Mouse (Mus musculus) heart, embryonic 11.5 days (tissue): ENCODE results near the gene Asprv1. TPM values are rescaled to one million over a fixed set of nuclear protein-coding genes. Genes with fewer than 3 reads are reported as not detected.

ENCODE experiments used
- ATAC-seq: fragments of 200-750 bp; cut with Nextera tagmentation; replicated peaks from 2 replicates; pipeline ENCODE4 v1.8.0; 2017; ENCODE audit warnings: moderate library complexity; ENCODE audit not compliant: insufficient number of reproducible peaks, low FRiP score, low TSS enrichment
- H3K27ac ChIP-seq: fragments of 300-500 bp; sonication (generic); 2 replicates; pipeline ENCODE4 v1.5.1; 2014; ENCODE audit warnings: mild to moderate bottlenecking, low read depth, low read length
- H3K27me3 ChIP-seq: fragments of 300-500 bp; sonication (generic); 2 replicates; pipeline ENCODE4 v1.6.1; 2014; ENCODE audit warnings: mild to moderate bottlenecking, low read length, mixed read lengths; ENCODE audit not compliant: control insufficient read depth, insufficient read depth
- H3K36me3 ChIP-seq: fragments of 300-500 bp; sonication (generic); 2 replicates; pipeline ENCODE4 v1.6.1; 2014; ENCODE audit warnings: mild to moderate bottlenecking, low read length, moderate library complexity, mixed read lengths; ENCODE audit not compliant: control insufficient read depth, insufficient read depth
- H3K4me1 ChIP-seq: fragments of 300-500 bp; sonication (generic); 2 replicates; pipeline ENCODE4 v1.6.1; 2014; ENCODE audit warnings: low read length; ENCODE audit not compliant: control insufficient read depth, insufficient read depth
- H3K4me2 ChIP-seq: fragments of 300-500 bp; sonication (generic); 2 replicates; pipeline ENCODE4 v1.6.1; 2014; ENCODE audit warnings: mild to moderate bottlenecking, moderate library complexity
- H3K4me3 ChIP-seq: fragments of 300-500 bp; sonication (generic); 2 replicates; pipeline ENCODE4 v1.5.1; 2014; ENCODE audit warnings: low read depth, low read length
- H3K9ac ChIP-seq: fragments of 300-500 bp; sonication (generic); 2 replicates; pipeline ENCODE4 v1.6.1; 2014; ENCODE audit warnings: mild to moderate bottlenecking, low read depth, low read length, moderate library complexity
- H3K9me3 ChIP-seq: fragments of 300-500 bp; sonication (generic); replicated peaks from 2 replicates; pipeline ENCODE4 v1.6.1; 2016; ENCODE audit warnings: low read length; ENCODE audit not compliant: control insufficient read depth
- WGBS: fragments of 180-500 bp; shearing (Covaris S2); extraction: QIAGEN DNeasy Blood & Tissue Kit; methylation state at CpG from one replicate; pipeline ENCODE4 v1.1.7; 2014; ENCODE audit not compliant: insufficient replicate concordance; 5-methylcytosine and 5-hydroxymethylcytosine counted together
- polyA plus RNA-seq: library from polyadenylated mRNA; unstranded; fragments of >200 nt; fragmentation: Nextera tagmentation; extraction: Ambion mirVana; gene quantifications from 2 replicates; pipeline ENCODE4 v1.2.1, GENCODE M21; 2014

Gene Asprv1
- polyA plus RNA-seq, 1 experiment from 2014 or later = not detected

DNA sequence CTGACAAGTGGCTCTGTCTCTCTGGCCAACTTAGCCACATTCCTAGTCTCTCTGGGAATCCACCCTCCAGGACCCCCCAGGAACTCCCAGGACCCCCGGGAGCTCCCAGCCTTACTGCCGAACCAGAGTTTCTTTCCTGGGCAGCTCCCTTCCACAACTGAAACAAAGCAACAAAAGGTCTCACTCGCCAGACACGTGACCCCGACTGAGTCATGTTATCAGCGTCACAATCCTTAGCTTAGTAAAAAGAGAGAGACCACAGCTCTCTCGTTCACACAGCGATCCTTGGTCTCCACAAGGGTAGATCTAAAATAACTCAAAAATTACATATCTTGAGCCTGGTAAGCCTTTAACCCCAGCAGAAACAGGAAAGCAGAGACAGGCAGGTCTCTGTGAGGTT, 13.8 kb downstream of the Asprv1 start:
- no peak overlapping the region for H3K4me3 ChIP-seq
- H3K9me3 ChIP-seq = no peaks in the 10 kb centered on the region
- no peaks in the 10 kb centered on the region for H3K27me3 ChIP-seq
- no peak overlapping the region for H3K27ac ChIP-seq
- 48% methylated on average over 8 of the region's 8 CpGs for WGBS
- no peak overlapping the region for H3K4me2 ChIP-seq
- H3K4me1 ChIP-seq = peaks cover 3% of the 10 kb centered on the region; the same call in 1 of the 2 replicates
- ATAC-seq = no peak
- no peaks in the 10 kb centered on the region for H3K36me3 ChIP-seq
- 0 out of 2 replicates have a peak overlapping the region, but pooled peaks have one; percentile 5 for H3K9ac ChIP-seq

DNA sequence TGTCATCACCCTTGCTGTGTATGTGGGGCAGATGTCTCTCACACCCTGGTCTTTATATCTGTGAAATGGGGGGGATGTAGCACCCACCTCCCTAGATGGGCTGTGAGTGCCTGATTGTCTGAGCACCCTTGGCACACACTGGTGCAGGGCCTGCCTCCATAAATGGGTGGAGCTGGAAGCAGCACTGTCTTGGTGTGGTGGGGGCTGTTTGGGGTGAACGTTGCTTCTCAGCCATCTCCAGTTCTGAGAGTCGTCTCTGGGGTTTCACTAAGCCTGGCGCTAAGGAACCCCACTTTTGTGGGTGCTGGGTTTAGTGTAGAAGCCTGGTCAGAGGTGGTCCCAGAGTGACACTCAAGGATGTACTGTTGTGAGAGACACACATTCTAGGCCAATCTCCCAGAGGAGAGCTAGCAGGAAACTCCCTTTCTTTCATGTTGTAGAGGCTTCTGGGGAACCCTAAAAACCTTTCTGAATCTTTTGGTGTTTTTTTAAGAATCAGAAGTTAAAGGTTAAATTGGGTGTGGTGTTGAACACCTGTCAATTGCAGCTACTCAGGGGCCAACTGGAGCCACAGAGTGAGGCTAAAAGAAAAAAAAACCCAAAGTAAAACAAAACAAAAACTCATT, 16.9 kb downstream of the Asprv1 start:
- no peak overlapping the region for H3K4me2 ChIP-seq
- ATAC-seq = no peak
- H3K27ac ChIP-seq = no peak overlapping the region
- H3K4me1 ChIP-seq = peaks cover 3% of the 10 kb centered on the region; the same call in 1 of the 2 replicates
- no peak overlapping the region for H3K4me3 ChIP-seq
- H3K36me3 ChIP-seq = peaks cover under 1% of the 10 kb centered on the region; the same call in 1 of the 2 replicates
- H3K9ac ChIP-seq = no peak overlapping the region
- H3K27me3 ChIP-seq = no peaks in the 10 kb centered on the region
- 64% methylated on average over 3 of the region's 3 CpGs for WGBS
- no peaks in the 10 kb centered on the region for H3K9me3 ChIP-seq

DNA sequence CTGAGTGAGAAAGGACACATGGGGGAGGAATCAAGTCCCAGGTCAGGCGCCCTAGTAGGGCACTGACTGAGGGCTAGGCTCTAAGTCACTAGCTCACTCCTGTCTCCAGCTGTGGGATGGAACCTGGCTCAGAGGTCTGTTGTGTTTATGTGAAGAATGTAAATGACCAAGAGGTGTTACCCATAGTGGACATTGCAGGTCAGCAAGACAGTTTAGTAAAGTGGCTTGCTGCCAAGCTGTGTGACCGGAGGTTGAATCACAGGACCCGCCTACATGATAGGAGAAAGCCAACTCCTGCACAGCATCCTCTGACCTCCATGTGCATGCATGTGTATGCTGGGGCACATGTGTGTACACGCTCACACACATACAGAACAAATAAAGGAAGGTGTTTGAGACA, 17.6 kb downstream of the Asprv1 start:
- H3K4me2 ChIP-seq = no peak overlapping the region
- no peaks in the 10 kb centered on the region for H3K27me3 ChIP-seq
- 78% methylated on average over 4 of the region's 4 CpGs for WGBS
- no peak overlapping the region for H3K4me3 ChIP-seq
- H3K9ac ChIP-seq = no peak overlapping the region
- peaks cover 3% of the 10 kb centered on the region; the same call in 1 of the 2 replicates for H3K4me1 ChIP-seq
- peaks cover 7% of the 10 kb centered on the region for H3K36me3 ChIP-seq
- ATAC-seq = no peak
- no peak overlapping the region for H3K27ac ChIP-seq
- H3K9me3 ChIP-seq = no peaks in the 10 kb centered on the region

DNA sequence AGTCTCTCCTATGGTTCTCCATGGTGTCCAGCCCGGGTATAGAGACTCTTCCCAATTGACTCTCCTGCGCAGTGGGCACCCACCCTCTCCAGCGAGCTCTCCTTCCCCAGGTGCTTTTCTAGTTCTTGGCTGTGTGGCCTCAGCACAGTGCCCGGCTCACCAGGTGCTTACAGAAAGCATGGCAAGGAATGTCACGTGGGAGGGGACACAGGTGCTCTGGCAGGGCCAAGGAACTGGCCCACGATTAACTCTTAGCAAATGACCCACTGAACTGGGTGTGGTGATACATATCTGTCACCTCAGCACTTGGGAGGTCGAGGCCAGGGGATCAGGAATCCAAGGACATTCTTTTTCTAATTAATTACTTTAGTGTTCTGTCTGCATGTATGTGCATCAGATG, 18.2 kb downstream of the Asprv1 start:
- 77% methylated on average over 7 of the region's 7 CpGs for WGBS
- no peaks in the 10 kb centered on the region for H3K27me3 ChIP-seq
- no peak for ATAC-seq

DNA sequence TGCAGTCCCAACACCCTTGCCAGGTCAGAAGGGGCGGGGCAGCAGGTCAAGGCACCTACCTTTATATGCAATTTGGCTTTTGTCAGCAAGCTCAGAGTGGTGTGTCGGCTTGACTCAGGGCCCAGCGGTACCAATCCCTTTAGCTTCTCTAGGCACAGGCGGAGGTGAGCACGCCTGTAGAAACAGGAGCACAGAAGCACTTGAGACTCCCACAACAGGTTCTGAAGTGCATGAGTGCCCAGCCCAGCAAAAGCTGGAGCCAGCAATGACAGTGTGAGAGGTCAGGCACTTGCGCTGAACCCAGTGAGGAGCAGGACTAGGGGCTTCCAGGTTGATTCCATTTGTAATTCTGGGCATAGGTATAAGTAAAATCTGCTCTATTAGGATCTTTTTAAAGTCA, 25.1 kb downstream of the Asprv1 start:
- no peak for ATAC-seq
- H3K4me2 ChIP-seq = no peak overlapping the region
- H3K27me3 ChIP-seq = no peaks in the 10 kb centered on the region
- no peak overlapping the region for H3K4me3 ChIP-seq
- H3K4me1 ChIP-seq = peaks cover 5% of the 10 kb centered on the region; the same call in 1 of the 2 replicates
- no peak overlapping the region for H3K27ac ChIP-seq
- peaks cover 18% of the 10 kb centered on the region for H3K36me3 ChIP-seq
- 87% methylated on average over 6 of the region's 6 CpGs for WGBS
- H3K9me3 ChIP-seq = no peaks in the 10 kb centered on the region
- no peak overlapping the region for H3K9ac ChIP-seq

More for the DNA sequence above, 18.2 kb downstream of the Asprv1 start:
- peaks cover 3% of the 10 kb centered on the region; the same call in 1 of the 2 replicates for H3K4me1 ChIP-seq
- H3K9me3 ChIP-seq = no peaks in the 10 kb centered on the region
- H3K36me3 ChIP-seq = peaks cover 12% of the 10 kb centered on the region
- H3K9ac ChIP-seq = no peak overlapping the region
- no peak overlapping the region for H3K4me2 ChIP-seq
- H3K4me3 ChIP-seq = no peak overlapping the region
- H3K27ac ChIP-seq = no peak overlapping the region

DNA sequence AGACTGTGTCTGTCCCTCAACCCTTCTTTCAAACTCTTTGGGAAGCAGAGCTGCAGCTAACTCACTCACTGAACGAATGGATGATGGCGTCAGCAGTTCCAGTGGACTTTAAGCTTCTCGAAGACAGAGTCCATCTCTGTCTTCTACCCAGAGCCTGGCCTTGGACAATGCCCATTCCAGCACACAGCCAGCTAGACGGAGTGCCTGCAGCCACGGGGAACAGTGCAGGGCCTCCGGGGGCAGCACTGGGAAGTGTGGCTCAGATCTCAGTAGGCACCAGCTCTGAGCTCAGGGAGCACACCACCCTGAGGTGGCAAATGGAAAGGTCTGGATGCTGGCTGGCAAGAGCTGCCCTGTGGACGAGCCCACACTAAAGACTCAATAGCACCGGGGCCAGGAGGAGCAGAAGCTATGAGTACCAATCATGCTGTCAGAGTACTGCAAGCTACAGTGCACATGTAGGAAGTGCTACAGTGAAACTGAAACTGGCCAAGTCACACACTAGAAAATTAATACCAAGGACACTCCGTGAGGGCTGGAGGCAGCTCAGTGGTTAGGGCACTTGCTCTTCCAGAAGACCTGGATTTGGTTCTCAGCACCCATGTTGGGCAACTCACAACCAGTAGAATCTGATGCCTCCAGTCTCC, 26.4 kb downstream of the Asprv1 start:
- ATAC-seq = 0 out of 2 replicates have a peak, but pooled peaks have one; percentile 31
- no peak overlapping the region for H3K4me3 ChIP-seq
- peaks cover 18% of the 10 kb centered on the region for H3K36me3 ChIP-seq
- no peaks in the 10 kb centered on the region for H3K27me3 ChIP-seq
- no peak overlapping the region for H3K9ac ChIP-seq
- H3K27ac ChIP-seq = no peak overlapping the region
- peaks cover 5% of the 10 kb centered on the region; the same call in 1 of the 2 replicates for H3K4me1 ChIP-seq
- 77% methylated on average over 9 of the region's 9 CpGs for WGBS
- no peaks in the 10 kb centered on the region for H3K9me3 ChIP-seq
- no peak overlapping the region for H3K4me2 ChIP-seq

DNA sequence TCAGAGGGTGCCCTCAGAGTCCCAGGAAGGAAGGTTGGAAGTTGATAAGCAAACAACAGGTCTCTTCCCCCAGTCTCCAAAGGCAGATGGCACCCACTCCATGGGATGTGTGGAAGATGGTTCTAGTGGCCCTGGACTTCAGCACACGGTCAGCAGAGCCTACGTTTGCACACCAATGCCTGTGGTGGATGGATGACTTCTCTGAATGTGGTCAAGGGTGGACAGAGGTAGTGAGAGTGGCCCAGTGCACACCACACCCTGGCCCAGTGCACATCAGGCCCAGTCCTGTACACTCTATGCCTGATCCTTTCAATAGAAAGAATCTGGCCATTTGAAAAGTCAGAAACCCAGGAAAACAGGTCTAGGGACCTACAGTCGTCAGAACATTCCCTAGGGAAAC, 30.5 kb downstream of the Asprv1 start:
- Histone ChIP-seq H3K27me3 (no peaks in the 10 kb centered on the region), H3K9ac (no peak overlapping the region), H3K4me1 (peaks cover 5% of the 10 kb centered on the region; the same call in 1 of the 2 replicates), H3K27ac (no peak overlapping the region), H3K4me2 (no peak overlapping the region), H3K9me3 (no peaks in the 10 kb centered on the region), H3K4me3 (no peak overlapping the region), H3K36me3 (0 out of 2 replicates have a peak, but pooled peaks cover 7% of the 10 kb centered on the region)
- 81% methylated on average over 3 of the region's 3 CpGs for WGBS
- ATAC-seq = no peak

DNA sequence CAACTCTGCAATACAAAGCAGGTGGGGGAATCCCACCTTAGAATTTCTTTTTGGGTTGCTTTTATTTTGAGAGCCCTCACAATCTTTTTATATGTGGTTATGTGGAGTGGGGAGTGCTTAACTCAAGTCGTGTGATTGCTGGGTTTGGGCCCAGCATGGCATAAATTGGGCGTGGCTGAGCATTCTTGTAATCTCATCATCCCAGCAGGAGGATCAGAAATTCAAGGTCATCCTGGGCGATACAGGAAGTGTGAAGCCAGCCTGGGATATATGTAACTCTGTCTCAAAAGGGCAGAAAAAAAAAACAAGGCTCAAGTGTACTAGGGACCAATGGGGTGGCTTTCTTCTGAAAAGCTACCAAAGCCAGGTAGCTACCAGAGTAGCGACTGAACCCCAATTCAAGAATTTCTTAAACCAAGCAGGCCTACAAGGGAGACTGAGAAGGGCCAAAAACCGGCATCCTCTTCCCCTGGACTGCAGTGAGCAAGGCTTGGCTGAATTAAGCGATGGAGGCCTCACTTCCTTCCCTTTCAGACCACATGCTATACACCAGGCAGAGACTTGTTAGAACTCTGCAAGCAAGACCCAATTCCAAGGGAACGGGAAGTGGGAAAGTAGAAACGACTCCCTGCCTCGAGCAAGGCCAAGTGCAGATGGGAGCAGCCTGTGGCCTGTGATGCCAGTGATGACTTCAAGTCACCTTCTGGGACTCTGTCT, 32.4 kb downstream of the Asprv1 start:
- 65% methylated on average over 9 of the region's 9 CpGs for WGBS
- Histone ChIP-seq H3K36me3 (0 out of 2 replicates have a peak, but pooled peaks cover 7% of the 10 kb centered on the region), H3K4me2 (no peak overlapping the region), H3K9ac (no peak overlapping the region), H3K27ac (no peak overlapping the region), H3K27me3 (no peaks in the 10 kb centered on the region), H3K9me3 (no peaks in the 10 kb centered on the region), H3K4me1 (peaks cover 5% of the 10 kb centered on the region; the same call in 1 of the 2 replicates), H3K4me3 (no peak overlapping the region)
- ATAC-seq = no peak
